Mouse (Mus musculus): ENCODE measurements at regions not wholly inside any gene's neighbourhood (a gene's known extent, or its start where the extent isn't known, plus 50 kb on each side); places are given as distances from the start of the nearest gene placed in this dataset.

DNA sequence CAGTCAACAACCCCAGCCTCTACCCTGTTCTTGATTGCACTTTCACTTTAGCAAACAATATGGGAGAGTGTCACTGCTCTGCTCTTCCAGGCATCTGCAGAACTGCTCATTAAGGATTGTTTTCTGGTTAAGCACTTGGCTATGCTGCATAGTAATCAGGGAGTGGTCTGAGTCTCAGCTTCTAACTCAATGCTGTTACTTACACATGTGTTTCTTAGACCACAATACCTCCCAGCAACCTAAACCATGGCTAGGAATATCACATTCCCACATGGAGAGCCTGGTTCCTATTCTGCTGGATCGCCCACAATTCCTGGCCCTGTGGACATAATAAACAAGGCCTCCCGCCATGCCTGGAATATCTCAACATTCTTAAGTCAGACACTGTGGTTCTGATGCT is 493.3 kb upstream of the Id2 start:
- 47% methylated on average over 2 of the region's 2 CpGs for WGBS (ENCODE audit: insufficient replicate concordance)
- Histone ChIP-seq H3K4me3 (replicated peaks) (no peak overlapping the region), H3K4me1 (replicated peaks) (no peaks in the 10 kb centered on the region), H3K4me2 (no peak overlapping the region), H3K27me3 (no peaks in the 10 kb centered on the region), H3K9ac (no peak overlapping the region), H3K27ac (replicated peaks) (no peak overlapping the region), H3K36me3 (replicated peaks) (no peaks in the 10 kb centered on the region), H3K9me3 (replicated peaks) (no peaks in the 10 kb centered on the region)
- ATAC-seq (ENCODE audit: insufficient read depth), result no peak

DNA sequence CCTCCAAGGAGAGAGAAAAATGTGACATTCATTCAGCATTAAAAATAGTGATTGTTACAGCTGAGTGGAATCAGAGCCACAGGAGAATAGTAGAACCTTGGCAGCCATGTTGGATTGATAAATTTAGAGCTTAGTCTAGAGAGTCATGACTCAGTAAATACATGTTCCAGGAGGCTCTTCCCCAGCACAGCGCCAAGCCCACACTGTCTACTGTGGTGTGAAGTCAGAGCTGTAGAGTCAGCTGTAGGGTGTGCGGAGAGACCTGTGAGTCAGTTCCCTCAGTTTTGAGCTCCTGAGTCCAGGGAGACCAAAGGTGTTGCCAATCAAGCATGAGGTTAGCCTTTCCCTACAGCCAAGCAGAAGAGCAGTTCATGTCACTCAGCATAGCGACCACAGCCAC is 488.8 kb upstream of the Id2 start:
- H3K4me3 ChIP-seq (replicated peaks), result no peak overlapping the region
- WGBS (ENCODE audit: insufficient replicate concordance), result 58% methylated on average over 3 of the region's 3 CpGs
- H3K9ac ChIP-seq, result no peak overlapping the region
- H3K27me3 ChIP-seq, result no peaks in the 10 kb centered on the region
- H3K27ac ChIP-seq (replicated peaks), result no peak overlapping the region
- no peaks in the 10 kb centered on the region for H3K36me3 ChIP-seq (replicated peaks)
- no peaks in the 10 kb centered on the region for H3K4me1 ChIP-seq (replicated peaks)
- no peak for ATAC-seq (ENCODE audit: insufficient read depth)
- no peaks in the 10 kb centered on the region for H3K9me3 ChIP-seq (replicated peaks)
- H3K4me2 ChIP-seq, result no peak overlapping the region

DNA sequence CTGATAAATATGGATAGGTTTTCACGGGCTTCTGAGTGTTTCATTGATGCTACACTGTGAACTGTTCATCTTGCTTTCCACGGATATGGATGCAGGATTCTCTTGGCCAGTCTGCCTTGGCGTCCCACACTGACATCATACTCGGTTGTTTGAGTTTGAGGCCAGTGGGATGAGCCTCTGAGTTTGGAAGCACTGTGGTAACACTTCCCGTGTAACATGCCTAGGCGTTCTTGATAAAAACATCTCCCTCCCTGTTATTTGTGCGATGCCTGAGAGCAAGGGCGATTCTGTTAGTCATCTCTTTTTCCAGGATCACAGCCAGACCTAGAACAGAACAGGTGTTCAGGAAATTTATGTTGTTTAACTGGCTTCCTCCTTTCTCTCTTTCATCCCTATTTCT is 482.5 kb upstream of the Id2 start:
- no peak overlapping the region for H3K4me2 ChIP-seq
- H3K27me3 ChIP-seq, result no peaks in the 10 kb centered on the region
- H3K27ac ChIP-seq (replicated peaks), result no peak overlapping the region
- no peaks in the 10 kb centered on the region for H3K9me3 ChIP-seq (replicated peaks)
- H3K36me3 ChIP-seq (replicated peaks), result no peaks in the 10 kb centered on the region
- H3K4me1 ChIP-seq (replicated peaks), result no peaks in the 10 kb centered on the region
- ATAC-seq (ENCODE audit: insufficient read depth), result no peak
- no peak overlapping the region for H3K9ac ChIP-seq
- WGBS (ENCODE audit: insufficient replicate concordance), result 64% methylated on average over 8 of the region's 8 CpGs
- no peak overlapping the region for H3K4me3 ChIP-seq (replicated peaks)

DNA sequence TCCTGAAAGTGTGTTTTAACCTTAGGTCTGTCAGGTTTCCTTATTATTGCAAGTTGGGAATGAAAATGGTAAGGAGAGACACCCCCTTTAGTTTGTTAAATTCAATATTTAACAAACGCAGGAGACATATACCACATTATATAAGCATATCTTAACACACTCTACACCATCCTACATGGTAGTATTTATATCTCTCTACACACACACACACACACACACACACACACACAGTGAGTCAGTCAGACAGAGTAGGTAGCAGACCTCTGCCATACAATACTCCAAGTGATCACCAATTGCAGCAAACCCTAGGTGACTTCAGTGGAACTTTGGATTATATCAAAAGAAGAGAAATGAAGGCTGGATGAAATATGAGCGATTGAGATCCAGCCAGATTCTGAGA is 468.2 kb upstream of the Id2 start:
- Histone ChIP-seq H3K27me3 (no peaks in the 10 kb centered on the region), H3K9me3 (replicated peaks) (no peaks in the 10 kb centered on the region), H3K36me3 (replicated peaks) (no peaks in the 10 kb centered on the region), H3K4me2 (no peak overlapping the region), H3K4me1 (replicated peaks) (no peaks in the 10 kb centered on the region), H3K4me3 (replicated peaks) (no peak overlapping the region), H3K27ac (replicated peaks) (no peak overlapping the region), H3K9ac (no peak overlapping the region)
- ATAC-seq (ENCODE audit: insufficient read depth), result no peak
- 45% methylated on average over 2 of the region's 2 CpGs for WGBS (ENCODE audit: insufficient replicate concordance)

DNA sequence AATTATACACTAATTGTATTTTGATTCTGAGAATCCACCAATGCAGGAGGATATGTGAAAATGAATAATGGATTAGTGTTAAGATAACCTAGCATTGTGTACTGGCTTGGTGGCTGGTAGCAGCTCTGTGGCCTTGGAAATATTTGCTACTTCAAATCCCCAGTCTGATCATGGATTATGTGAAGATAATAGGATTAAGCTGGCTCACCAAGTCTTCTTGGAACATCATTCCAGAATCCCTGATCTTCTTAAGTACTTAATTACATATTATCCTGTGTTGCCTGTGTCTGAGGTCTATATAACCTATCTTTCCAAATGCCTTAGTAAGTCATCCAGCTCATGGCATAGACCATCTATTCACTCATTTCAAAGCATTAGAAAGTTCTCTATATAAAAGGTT is 462.7 kb upstream of the Id2 start:
- ATAC-seq (ENCODE audit: insufficient read depth), result no peak

DNA sequence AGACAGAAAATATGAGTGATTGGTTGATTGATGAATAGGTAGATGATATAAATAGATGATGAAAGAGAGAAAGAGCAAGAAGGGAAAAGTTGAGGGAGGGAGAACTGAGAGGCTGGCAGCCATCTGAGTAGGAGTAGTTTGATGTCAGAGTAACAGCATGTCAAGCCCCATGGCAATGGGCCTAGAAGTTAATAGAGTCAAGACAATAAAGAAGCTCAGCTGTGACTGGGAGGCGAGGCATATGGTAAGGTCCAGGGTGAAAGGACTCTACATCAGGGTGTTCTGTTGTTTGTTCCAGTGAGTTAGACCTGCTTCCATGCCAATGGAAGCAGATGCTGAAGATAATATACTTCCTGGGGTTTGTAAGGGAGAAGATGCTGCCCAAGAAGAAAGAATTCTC is 456.7 kb upstream of the Id2 start:
- H3K36me3 ChIP-seq (replicated peaks), result no peaks in the 10 kb centered on the region
- H3K9me3 ChIP-seq (replicated peaks), result no peaks in the 10 kb centered on the region
- no peaks in the 10 kb centered on the region for H3K4me1 ChIP-seq (replicated peaks)
- ATAC-seq (ENCODE audit: insufficient read depth), result no peak
- no peaks in the 10 kb centered on the region for H3K27me3 ChIP-seq
- H3K4me3 ChIP-seq (replicated peaks), result no peak overlapping the region
- no peak overlapping the region for H3K4me2 ChIP-seq
- 55% methylated on average over 1 of the region's 1 CpGs for WGBS (ENCODE audit: insufficient replicate concordance)
- H3K27ac ChIP-seq (replicated peaks), result no peak overlapping the region
- H3K9ac ChIP-seq, result no peak overlapping the region

More for the DNA sequence above, 462.7 kb upstream of the Id2 start:
- Histone ChIP-seq H3K27me3 (no peaks in the 10 kb centered on the region), H3K4me1 (replicated peaks) (no peaks in the 10 kb centered on the region), H3K4me2 (no peak overlapping the region), H3K4me3 (replicated peaks) (no peak overlapping the region), H3K9me3 (replicated peaks) (no peaks in the 10 kb centered on the region), H3K9ac (no peak overlapping the region), H3K27ac (replicated peaks) (no peak overlapping the region), H3K36me3 (replicated peaks) (no peaks in the 10 kb centered on the region)

DNA sequence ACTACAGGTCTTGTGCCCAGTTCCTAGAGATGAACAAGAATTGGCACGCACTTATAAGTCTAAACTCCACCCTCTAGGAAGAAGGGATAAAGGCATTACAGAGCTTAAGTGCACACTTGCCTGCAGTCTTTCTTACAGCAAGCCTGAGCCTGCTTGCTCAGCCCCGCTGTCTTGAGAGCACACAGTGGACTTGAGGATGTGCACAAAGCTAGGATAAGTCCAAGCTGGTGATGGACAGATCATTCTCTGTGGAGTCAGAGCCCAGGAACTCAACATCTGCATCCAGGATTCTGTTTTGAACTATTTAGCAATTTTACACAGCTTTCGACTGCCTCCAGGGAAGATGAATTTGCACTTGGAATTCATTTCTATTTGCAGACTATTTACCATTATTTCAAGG is 452.8 kb upstream of the Id2 start:
- 64% methylated on average over 3 of the region's 3 CpGs for WGBS (ENCODE audit: insufficient replicate concordance)
- H3K27ac ChIP-seq (replicated peaks), result no peak overlapping the region
- H3K36me3 ChIP-seq (replicated peaks), result no peaks in the 10 kb centered on the region
- no peak for ATAC-seq (ENCODE audit: insufficient read depth)
- H3K9ac ChIP-seq, result no peak overlapping the region
- H3K27me3 ChIP-seq, result no peaks in the 10 kb centered on the region
- H3K4me1 ChIP-seq (replicated peaks), result no peaks in the 10 kb centered on the region
- H3K9me3 ChIP-seq (replicated peaks), result no peaks in the 10 kb centered on the region
- no peak overlapping the region for H3K4me2 ChIP-seq
- no peak overlapping the region for H3K4me3 ChIP-seq (replicated peaks)

DNA sequence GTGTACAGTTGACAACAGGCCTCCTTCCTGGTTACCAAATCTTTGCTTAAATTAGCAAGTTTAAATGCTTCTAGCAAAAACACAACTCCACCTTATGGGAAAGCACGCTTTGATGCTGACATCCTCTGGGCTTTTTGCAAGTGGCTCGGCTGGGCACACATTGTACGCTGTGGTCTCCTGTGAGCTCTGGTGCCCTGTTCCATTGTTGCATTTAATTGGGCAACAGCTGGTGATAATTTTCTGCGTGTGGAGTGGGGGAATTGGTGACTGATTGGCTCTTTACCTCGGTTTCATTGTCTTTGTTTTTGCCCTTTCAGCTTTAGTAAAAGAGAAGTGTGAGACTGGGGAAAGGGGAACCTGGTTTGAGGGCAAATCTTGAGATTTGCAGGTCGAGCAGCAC is 447.3 kb upstream of the Id2 start:
- Histone ChIP-seq H3K4me1 (replicated peaks) (no peaks in the 10 kb centered on the region), H3K27me3 (no peaks in the 10 kb centered on the region), H3K27ac (replicated peaks) (no peak overlapping the region), H3K9ac (no peak overlapping the region), H3K4me2 (no peak overlapping the region), H3K36me3 (replicated peaks) (no peaks in the 10 kb centered on the region), H3K4me3 (replicated peaks) (no peak overlapping the region), H3K9me3 (replicated peaks) (no peaks in the 10 kb centered on the region)
- 50% methylated on average over 6 of the region's 6 CpGs for WGBS (ENCODE audit: insufficient replicate concordance)
- no peak for ATAC-seq (ENCODE audit: insufficient read depth)

DNA sequence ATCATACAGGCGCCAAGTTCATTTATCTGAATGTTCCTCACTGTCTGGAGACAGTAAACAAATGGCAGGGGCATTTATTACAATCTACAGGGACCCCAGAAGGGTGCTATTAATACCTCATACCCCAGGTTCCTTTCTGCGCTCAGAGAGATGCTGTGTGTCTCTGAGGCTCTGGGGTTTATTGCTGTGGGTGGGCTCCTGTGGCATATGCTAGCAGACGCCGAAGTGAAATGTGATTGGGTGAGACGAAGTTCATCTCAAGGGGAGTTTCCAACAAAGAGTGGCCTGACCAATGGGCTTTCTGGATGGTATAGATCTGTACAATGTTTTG is 437.6 kb upstream of the Id2 start:
- Histone ChIP-seq H3K27ac (replicated peaks) (no peak overlapping the region), H3K9ac (no peak overlapping the region), H3K4me3 (replicated peaks) (no peak overlapping the region), H3K27me3 (no peaks in the 10 kb centered on the region), H3K9me3 (replicated peaks) (no peaks in the 10 kb centered on the region), H3K4me2 (no peak overlapping the region), H3K36me3 (replicated peaks) (no peaks in the 10 kb centered on the region), H3K4me1 (replicated peaks) (no peaks in the 10 kb centered on the region)
- 49% methylated on average over 5 of the region's 5 CpGs for WGBS (ENCODE audit: insufficient replicate concordance)
- no peak for ATAC-seq (ENCODE audit: insufficient read depth)

DNA sequence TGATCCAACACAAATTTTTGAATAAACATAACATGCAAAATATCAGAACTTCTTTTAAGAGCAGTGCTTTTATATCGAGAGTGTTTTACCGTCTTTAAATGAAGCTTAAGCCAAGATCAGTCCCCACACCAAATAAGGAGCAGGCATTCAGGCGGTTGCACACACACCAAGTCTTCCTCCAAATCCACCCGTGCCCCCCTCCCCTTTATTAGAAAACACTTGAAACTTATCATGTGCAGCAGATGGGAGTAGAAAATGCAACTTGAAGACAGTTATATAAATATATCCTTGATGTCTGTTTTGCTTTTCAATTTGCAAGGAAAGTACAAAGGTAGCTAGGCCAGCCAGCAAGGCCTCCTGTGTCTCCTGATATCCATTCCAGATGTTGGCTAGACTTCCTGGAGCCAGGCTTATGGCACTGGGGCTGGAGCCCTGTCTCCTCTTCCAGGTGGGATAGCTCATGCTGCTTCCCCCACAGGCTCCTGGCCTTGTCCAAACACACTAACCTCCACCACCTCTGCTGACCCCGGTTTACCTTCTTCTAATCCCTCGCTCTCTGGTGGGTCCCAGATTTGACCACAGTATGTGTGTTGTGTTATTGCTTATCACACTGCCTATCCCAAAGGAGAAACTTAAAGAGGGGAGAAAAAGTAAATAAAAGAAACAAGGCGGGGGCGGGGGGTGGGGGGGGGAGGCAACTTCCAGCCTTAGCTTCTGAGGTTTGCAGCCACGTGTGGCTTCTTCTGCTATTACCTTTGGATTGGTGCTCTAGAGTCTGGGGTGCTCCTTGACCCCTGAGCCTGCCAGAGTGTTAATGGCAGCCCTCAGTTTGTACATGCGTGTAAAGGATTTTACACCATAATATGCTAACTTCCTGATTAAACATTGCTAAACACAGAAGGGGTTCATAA is 437.0 kb upstream of the Id2 start:
- no peak overlapping the region for H3K4me3 ChIP-seq (replicated peaks)
- no peaks in the 10 kb centered on the region for H3K9me3 ChIP-seq (replicated peaks)
- H3K27ac ChIP-seq (replicated peaks), result no peak overlapping the region
- H3K4me2 ChIP-seq, result no peak overlapping the region
- no peak for ATAC-seq (ENCODE audit: insufficient read depth)
- no peaks in the 10 kb centered on the region for H3K36me3 ChIP-seq (replicated peaks)
- no peaks in the 10 kb centered on the region for H3K4me1 ChIP-seq (replicated peaks)
- 49% methylated on average over 10 of the region's 10 CpGs for WGBS (ENCODE audit: insufficient replicate concordance)
- H3K9ac ChIP-seq, result no peak overlapping the region
- H3K27me3 ChIP-seq, result no peaks in the 10 kb centered on the region

DNA sequence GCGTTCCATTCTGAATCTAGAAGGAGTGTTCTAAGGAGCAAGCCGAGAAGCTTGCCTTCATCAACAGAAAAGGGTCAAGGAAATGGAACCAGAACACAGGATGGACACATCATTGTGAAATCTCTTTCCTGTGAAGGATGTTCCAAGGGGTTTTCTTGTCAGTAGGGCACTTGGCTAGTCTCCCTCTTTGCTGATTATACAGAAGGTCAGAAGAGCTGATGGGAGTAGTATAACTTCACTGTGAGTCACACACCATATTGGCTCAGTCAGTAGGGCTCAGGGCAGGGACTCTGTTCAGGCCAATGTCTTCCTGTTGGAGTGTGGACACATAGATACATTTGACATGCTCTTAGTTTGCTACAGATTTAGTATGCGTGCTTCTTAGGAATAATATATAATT is 433.5 kb upstream of the Id2 start:
- ATAC-seq (ENCODE audit: insufficient read depth), result no peak
- Histone ChIP-seq H3K4me1 (replicated peaks) (no peaks in the 10 kb centered on the region), H3K27me3 (no peaks in the 10 kb centered on the region), H3K4me3 (replicated peaks) (no peak overlapping the region), H3K9me3 (replicated peaks) (no peaks in the 10 kb centered on the region), H3K36me3 (replicated peaks) (no peaks in the 10 kb centered on the region), H3K4me2 (no peak overlapping the region), H3K27ac (replicated peaks) (no peak overlapping the region), H3K9ac (no peak overlapping the region)
- 47% methylated on average over 3 of the region's 3 CpGs for WGBS (ENCODE audit: insufficient replicate concordance)

DNA sequence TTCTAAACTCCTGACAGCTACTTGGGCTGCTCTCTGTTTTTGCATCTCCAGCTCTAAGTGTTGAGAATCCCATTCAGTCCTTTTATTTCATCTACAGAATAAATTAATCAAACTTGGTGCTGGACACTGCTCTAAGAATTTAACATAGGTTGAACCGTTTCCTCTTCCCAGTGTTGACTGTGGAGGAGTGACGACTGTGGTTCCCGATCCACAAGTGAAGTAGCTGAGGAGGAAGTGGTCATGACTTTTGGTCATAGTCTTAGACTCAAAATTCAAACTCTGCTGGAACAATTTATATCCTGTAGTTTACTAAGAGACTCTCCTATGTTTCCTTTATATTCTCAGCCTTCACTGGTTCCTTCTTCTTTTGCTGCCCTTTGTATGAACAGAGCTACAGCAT is 432.6 kb upstream of the Id2 start:
- Histone ChIP-seq H3K9ac (no peak overlapping the region), H3K4me1 (replicated peaks) (no peaks in the 10 kb centered on the region), H3K27ac (replicated peaks) (no peak overlapping the region), H3K4me3 (replicated peaks) (no peak overlapping the region), H3K9me3 (replicated peaks) (no peaks in the 10 kb centered on the region), H3K36me3 (replicated peaks) (no peaks in the 10 kb centered on the region), H3K27me3 (no peaks in the 10 kb centered on the region), H3K4me2 (no peak overlapping the region)
- WGBS (ENCODE audit: insufficient replicate concordance), result 20% methylated on average over 3 of the region's 3 CpGs
- ATAC-seq (ENCODE audit: insufficient read depth), result no peak
